Mouse (Mus musculus) G1E (cell line): ENCODE measurements around the gene Drc7. TPM values are rescaled to one million over a fixed set of nuclear protein-coding genes. Genes with fewer than 3 reads are reported as not detected.

ENCODE experiments used
- ATAC-seq: 2 replicates; pipeline ENCODE4 v1.8.0; 2016; ENCODE audit warnings: mild to moderate bottlenecking; ENCODE audit not compliant: insufficient number of reproducible peaks, poor library complexity, low FRiP score, severe bottlenecking; ENCODE audit errors: extremely low read depth
- DNase-seq: peaks from one replicate; pipeline ENCODE4 v3.0.0; 2012; ENCODE audit warnings: low spot score
- H3K27me3 ChIP-seq: 2 replicates; pipeline ENCODE4 v1.6.1; 2012; ENCODE audit warnings: mild to moderate bottlenecking, low read length, inconsistent platforms; ENCODE audit not compliant: insufficient read depth
- H3K36me3 ChIP-seq: replicated peaks from 2 replicates; pipeline ENCODE3; 2012; ENCODE audit warnings: mild to moderate bottlenecking, inconsistent platforms
- H3K4me1 ChIP-seq: 2 replicates; pipeline ENCODE4 v1.6.1; 2012; ENCODE audit warnings: low read depth, low read length, inconsistent platforms, mixed read lengths; ENCODE audit not compliant: insufficient read depth
- H3K4me3 ChIP-seq: 2 replicates; pipeline ENCODE4 v1.5.1; 2012; ENCODE audit warnings: low read depth, mild to moderate bottlenecking, inconsistent platforms, low read length, moderate library complexity, mixed read lengths
- H3K9me3 ChIP-seq: replicated peaks from 2 replicates; pipeline ENCODE4 v1.6.1; 2012; ENCODE audit warnings: inconsistent platforms
- CTCF ChIP-seq: IDR thresholded peaks from 2 replicates; pipeline ENCODE4 v1.5.1; 2012; ENCODE audit warnings: low read depth, low read length, inconsistent platforms, mixed read lengths
- GATA1 ChIP-seq: IDR thresholded peaks from 2 replicates; pipeline ENCODE4 v1.6.1; 2012; ENCODE audit warnings: borderline replicate concordance, low read length, inconsistent platforms, mixed read lengths
- GATA2 ChIP-seq: IDR thresholded peaks from 2 replicates; pipeline ENCODE4 v1.6.1; 2012; ENCODE audit warnings: low read depth, low read length, inconsistent platforms, borderline replicate concordance
- POLR2AphosphoS5 ChIP-seq: IDR thresholded peaks from 2 replicates; pipeline ENCODE4 v1.6.1; 2012; ENCODE audit warnings: low read depth, low read length, inconsistent platforms; ENCODE audit not compliant: insufficient replicate concordance
- TAL1 ChIP-seq: conservative IDR thresholded peaks from 2 replicates; pipeline ENCODE4 v1.6.1; 2012; ENCODE audit warnings: low read depth, low read length, inconsistent platforms, mixed read lengths
- polyA plus RNA-seq: library from polyadenylated mRNA; stranded (reverse); fragments of >175 nt; gene quantifications from 2 replicates; pipeline ENCODE4 v1.2.3, GENCODE M21; 2012
- total RNA-seq, 2 experiments: library from RNA; stranded (forward) in 1 of 2; stranded (reverse) in 1 of 2; fragments of 200-1000 nt in 1 of 2; fragments of >200 nt in 1 of 2; fragmentation: Nextera tagmentation in 1 of 2; gene quantifications; 2 replicates each; pipeline ENCODE4 v1.2.3; 2014 to 2017

The Drc7 gene
- total and polyA plus RNA-seq, 3 experiments = 0.05 TPM; not detected in 2

- no peaks in the 10 kb centered on the region for H3K4me1 ChIP-seq
- H3K4me3 ChIP-seq = no peak overlapping the region
- TF ChIP-seq GATA2 (no peak), GATA1 (no peak), POLR2AphosphoS5 (no peak), CTCF (no peak), TAL1 (no peak)
- peaks cover 21% of the 10 kb centered on the region for H3K27me3 ChIP-seq
- H3K36me3 ChIP-seq = no peaks in the 10 kb centered on the region
- DNase-seq = no peak
- H3K9me3 ChIP-seq = no peaks in the 10 kb centered on the region
- ATAC-seq = no peak
These were observed 57.7 kb downstream of the Drc7 start for GRCm38 (mm10) chr8:95112594-95112993.

GRCm38 (mm10) chr8:95113108-95113507 is 58.2 kb downstream of the Drc7 start:
- H3K4me3 ChIP-seq = no peak overlapping the region
- H3K36me3 ChIP-seq = no peaks in the 10 kb centered on the region
- H3K9me3 ChIP-seq = no peaks in the 10 kb centered on the region
- H3K27me3 ChIP-seq = peaks cover 21% of the 10 kb centered on the region
- H3K4me1 ChIP-seq = no peaks in the 10 kb centered on the region
- ATAC-seq (no peak), DNase-seq (no peak)
- TF ChIP-seq GATA1 = no peak
- no peak for TF ChIP-seq CTCF
- TF ChIP-seq POLR2AphosphoS5 = no peak
- no peak for TF ChIP-seq TAL1

GRCm38 (mm10) chr8:95113750-95114149 is 58.8 kb downstream of the Drc7 start:
- DNase-seq (no peak), ATAC-seq (no peak)
- no peak for TF ChIP-seq GATA1
- no peak for TF ChIP-seq TAL1
- TF ChIP-seq GATA2 = no peak
- TF ChIP-seq POLR2AphosphoS5 = no peak
- TF ChIP-seq CTCF = no peak

DNA sequence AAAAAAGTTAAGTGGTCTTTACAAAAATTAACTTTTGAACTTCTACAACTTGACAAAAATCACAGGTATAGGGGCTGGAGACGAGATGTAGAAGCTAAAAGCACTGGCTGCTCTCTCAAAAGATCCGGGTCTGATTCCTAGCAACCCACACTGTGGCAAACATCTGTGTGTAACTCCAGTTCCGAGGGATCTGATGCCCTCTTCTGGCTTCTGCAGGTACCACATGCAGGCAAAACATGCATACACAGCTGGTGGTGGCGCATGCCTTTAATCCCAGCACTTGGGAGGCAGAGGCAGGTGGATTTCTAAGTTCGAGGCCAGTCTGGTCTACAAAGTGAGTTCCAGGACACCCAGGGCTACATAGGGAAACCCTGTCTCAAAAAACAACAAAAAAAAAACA is 68.6 kb downstream of the Drc7 start:
- Histone ChIP-seq H3K4me1 (no peaks in the 10 kb centered on the region), H3K36me3 (no peaks in the 10 kb centered on the region), H3K4me3 (no peak overlapping the region), H3K9me3 (no peaks in the 10 kb centered on the region), H3K27me3 (peaks cover 11% of the 10 kb centered on the region; the same call in 1 of the 2 replicates)
- TF ChIP-seq TAL1 = no peak
- DNase-seq (no peak), ATAC-seq (no peak)

More at GRCm38 (mm10) chr8:95113750-95114149, 58.8 kb downstream of the Drc7 start:
- no peaks in the 10 kb centered on the region for H3K36me3 ChIP-seq
- H3K4me3 ChIP-seq = no peak overlapping the region
- H3K9me3 ChIP-seq = no peaks in the 10 kb centered on the region
- no peaks in the 10 kb centered on the region for H3K4me1 ChIP-seq
- peaks cover 20% of the 10 kb centered on the region for H3K27me3 ChIP-seq

GRCm38 (mm10) chr8:95126497-95126896 is 71.6 kb downstream of the Drc7 start:
- Histone ChIP-seq H3K27me3 (peaks cover 9% of the 10 kb centered on the region), H3K4me1 (no peaks in the 10 kb centered on the region), H3K4me3 (no peak overlapping the region), H3K36me3 (no peaks in the 10 kb centered on the region), H3K9me3 (no peaks in the 10 kb centered on the region)
- no peak for ATAC-seq
- no peak for DNase-seq
- TF ChIP-seq CTCF (no peak), POLR2AphosphoS5 (no peak), GATA1 (no peak), TAL1 (no peak), GATA2 (no peak)

DNA sequence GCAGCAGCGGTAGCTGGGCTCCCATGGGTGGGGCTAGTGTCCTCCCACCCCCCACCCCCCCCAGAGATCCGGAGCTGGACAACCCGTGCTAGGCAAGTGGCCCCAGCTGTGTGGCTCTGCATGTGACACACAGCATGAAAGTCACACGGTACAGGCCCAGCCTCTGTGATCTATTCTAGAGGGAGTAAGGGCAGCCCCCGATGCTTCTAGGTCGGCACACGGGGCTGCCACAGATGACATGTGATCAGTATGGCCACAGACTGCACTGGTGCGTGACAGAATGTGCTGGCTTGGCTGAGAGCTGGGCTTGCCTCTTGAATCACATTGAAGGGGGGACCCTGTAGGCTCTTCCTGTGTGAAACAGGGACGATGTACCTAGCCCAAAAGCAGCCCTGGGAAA is 72.8 kb downstream of the Drc7 start:
- H3K9me3 ChIP-seq = no peaks in the 10 kb centered on the region
- H3K4me3 ChIP-seq = no peak overlapping the region
- no peaks in the 10 kb centered on the region for H3K4me1 ChIP-seq
- TF ChIP-seq GATA2 (no peak), TAL1 (no peak), POLR2AphosphoS5 (no peak), CTCF (no peak), GATA1 (no peak)
- no peaks in the 10 kb centered on the region for H3K36me3 ChIP-seq
- peaks cover 9% of the 10 kb centered on the region for H3K27me3 ChIP-seq
- DNase-seq (no peak), ATAC-seq (no peak)

Other genes starting within 250 kb of the Drc7 start
- gene Ccl17, start 244.7 kb upstream of the Drc7 start, total RNA-seq (2014; fragmentation: Nextera tagmentation) = not detected in 2 replicates
- gene Ccl17, start 244.7 kb upstream of the Drc7 start, total RNA-seq (2017) = not detected in 2 replicates
- not detected in 2 replicates for gene Ccl17, start 244.7 kb upstream of the Drc7 start, polyA plus RNA-seq
- gene Coq9, start 216.8 kb upstream of the Drc7 start, total RNA-seq (2014; fragmentation: Nextera tagmentation) = 60.7 and 68.8 TPM in 2 replicates
- 38.2 and 49.3 TPM in 2 replicates for gene Coq9, start 216.8 kb upstream of the Drc7 start, total RNA-seq (2017)
- gene Coq9, start 216.8 kb upstream of the Drc7 start, polyA plus RNA-seq = 109 and 133 TPM in 2 replicates
- 56.3 and 75.9 TPM in 2 replicates for gene Ciapin1, start 216.7 kb upstream of the Drc7 start, total RNA-seq (2014; fragmentation: Nextera tagmentation)
- 54.0 and 61.0 TPM in 2 replicates for gene Ciapin1, start 216.7 kb upstream of the Drc7 start, total RNA-seq (2017)
- gene Ciapin1, start 216.7 kb upstream of the Drc7 start, polyA plus RNA-seq = 450 and 629 TPM in 2 replicates
- gene Polr2c, start 197.7 kb upstream of the Drc7 start, total RNA-seq (2014; fragmentation: Nextera tagmentation) = 92.6 and 95.8 TPM in 2 replicates
- gene Polr2c, start 197.7 kb upstream of the Drc7 start, total RNA-seq (2017) = 65.5 and 66.1 TPM in 2 replicates
- gene Polr2c, start 197.7 kb upstream of the Drc7 start, polyA plus RNA-seq = 18.5 and 33.8 TPM in 2 replicates
- 0.53 and 3.7 TPM in 2 replicates for gene Dok4, start 178.8 kb upstream of the Drc7 start, total RNA-seq (2014; fragmentation: Nextera tagmentation)
- 0.93 and 1.2 TPM in 2 replicates for gene Dok4, start 178.8 kb upstream of the Drc7 start, total RNA-seq (2017)
- gene Dok4, start 178.8 kb upstream of the Drc7 start, polyA plus RNA-seq = 0.51 and 0.72 TPM in 2 replicates
- gene Ccdc102a, start 137.0 kb upstream of the Drc7 start, total RNA-seq (2014; fragmentation: Nextera tagmentation) = 5.5 and 7.7 TPM in 2 replicates
- gene Ccdc102a, start 137.0 kb upstream of the Drc7 start, total RNA-seq (2017) = 3.3 and 4.5 TPM in 2 replicates
- gene Ccdc102a, start 137.0 kb upstream of the Drc7 start, polyA plus RNA-seq = 20.5 and 26.3 TPM in 2 replicates
- 3.2 and 6.4 TPM in 2 replicates for gene Adgrg5, start 131.4 kb upstream of the Drc7 start, total RNA-seq (2014; fragmentation: Nextera tagmentation)
- 0.76 and 0.87 TPM in 2 replicates for gene Adgrg5, start 131.4 kb upstream of the Drc7 start, total RNA-seq (2017)
- 1.9 and 2.9 TPM in 2 replicates for gene Adgrg5, start 131.4 kb upstream of the Drc7 start, polyA plus RNA-seq
- 339 and 345 TPM in 2 replicates for gene Adgrg1, start 80.4 kb upstream of the Drc7 start, total RNA-seq (2014; fragmentation: Nextera tagmentation)
- 54.0 and 57.7 TPM in 2 replicates for gene Adgrg1, start 80.4 kb upstream of the Drc7 start, total RNA-seq (2017)
- gene Adgrg1, start 80.4 kb upstream of the Drc7 start, polyA plus RNA-seq = 211 and 229 TPM in 2 replicates
- gene Adgrg3, start 37.4 kb upstream of the Drc7 start, total RNA-seq (2014; fragmentation: Nextera tagmentation) = not detected in 2 replicates
- gene Adgrg3, start 37.4 kb upstream of the Drc7 start, total RNA-seq (2017) = 0.17 and 0.49 TPM in 2 replicates
- gene Adgrg3, start 37.4 kb upstream of the Drc7 start, polyA plus RNA-seq = 0.10 and 0.12 TPM in 2 replicates
- gene Katnb1, start 26.1 kb downstream of the Drc7 start, total RNA-seq (2014; fragmentation: Nextera tagmentation) = 3.7 and 4.3 TPM in 2 replicates
- gene Katnb1, start 26.1 kb downstream of the Drc7 start, total RNA-seq (2017) = 14.3 and 18.1 TPM in 2 replicates
- 31.7 and 40.0 TPM in 2 replicates for gene Katnb1, start 26.1 kb downstream of the Drc7 start, polyA plus RNA-seq
- not detected in 2 replicates for gene Kifc3, start 147.7 kb downstream of the Drc7 start, total RNA-seq (2014; fragmentation: Nextera tagmentation)
- 0.16 TPM in 1 of 2 replicates, not detected in the other for gene Kifc3, start 147.7 kb downstream of the Drc7 start, total RNA-seq (2017)
- not detected in 2 replicates for gene Kifc3, start 147.7 kb downstream of the Drc7 start, polyA plus RNA-seq